Mouse (Mus musculus): Measurements from ENCODE around the gene Pomp. TPM values are rescaled to one million over a fixed set of nuclear protein-coding genes. Genes with fewer than 3 reads are reported as not detected.
A peak's percentile ranks its signal among the peaks of the same experiment; 100 is the strongest.

Pomp gene
- total and polyA plus RNA-seq, 2 experiments from 2014 or later, result 124 to 526 TPM

DNA sequence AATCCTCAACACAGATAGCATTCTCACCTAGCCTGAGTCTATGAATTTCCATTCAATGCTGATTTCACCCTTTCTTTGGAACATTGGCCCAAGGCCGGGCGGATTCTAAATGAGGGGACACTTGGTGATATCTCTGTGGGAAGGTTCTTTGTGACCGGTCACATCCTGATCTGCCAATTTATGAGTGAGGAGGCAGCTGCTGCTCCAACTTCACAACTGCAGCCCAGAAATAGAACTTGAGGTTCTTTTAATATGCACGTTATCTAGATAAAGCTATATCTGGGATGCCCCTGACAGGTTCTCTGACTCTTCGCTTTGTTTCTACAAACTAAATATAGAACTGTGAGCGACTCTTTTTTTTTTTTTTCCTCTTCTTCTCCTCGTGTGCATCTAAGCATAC lies 10.1 kb upstream of the Pomp start:
- no peak for ATAC-seq
- 62% methylated on average over 7 of the region's 7 CpGs for WGBS
- H3K27me3 ChIP-seq (ENCODE audit: insufficient read depth, low read length), result no peaks in the 10 kb centered on the region
- no peak overlapping the region for H3K9ac ChIP-seq (replicated peaks; ENCODE audit: low read length)
- no peaks in the 10 kb centered on the region for H3K4me1 ChIP-seq (ENCODE audit: insufficient read depth, low read length)
- H3K4me3 ChIP-seq (ENCODE audit: low read length), result no peak overlapping the region
- no peaks in the 10 kb centered on the region for H3K9me3 ChIP-seq (ENCODE audit: low read length)
- DNase-seq (ENCODE audit: low spot score), result no peak
- no peak overlapping the region for H3K27ac ChIP-seq
- no peak overlapping the region for H3K4me2 ChIP-seq (ENCODE audit: low read depth, low read length)
- TF ChIP-seq CTCF (IDR thresholded peaks at IDR 0.05; ENCODE audit: low read depth), result no peak
- H3K36me3 ChIP-seq (ENCODE audit: insufficient read depth, low read length), result no peaks in the 10 kb centered on the region

DNA sequence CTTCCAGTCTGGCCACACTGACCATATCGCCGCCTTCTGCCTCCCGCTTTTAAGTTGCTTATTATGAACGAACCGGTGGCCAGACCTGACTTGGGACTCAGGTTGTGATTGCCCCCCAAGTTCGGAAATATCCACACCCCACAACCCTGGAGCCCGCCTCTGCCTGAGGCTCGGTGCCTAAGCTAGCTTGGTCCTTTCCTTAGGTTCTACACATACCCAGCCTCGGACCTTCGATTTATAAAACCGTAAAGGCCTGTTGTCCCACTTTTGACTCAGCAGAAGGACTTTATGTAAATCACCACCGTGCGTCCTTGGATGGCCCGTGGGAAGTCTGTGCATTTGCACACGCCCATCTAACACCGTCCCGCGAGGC lies 199 bp upstream of the Pomp start:
- peak overlapping the region; percentile 88 for H3K9ac ChIP-seq (replicated peaks; ENCODE audit: low read length)
- peak overlapping the region; percentile 84 for H3K27ac ChIP-seq
- TF ChIP-seq CTCF (IDR thresholded peaks at IDR 0.05; ENCODE audit: low read depth), result no peak
- peaks cover 9% of the 10 kb centered on the region; the same call in 1 of the 2 replicates for H3K36me3 ChIP-seq (ENCODE audit: insufficient read depth, low read length)
- H3K4me2 ChIP-seq (ENCODE audit: low read depth, low read length), result peak overlapping the region; percentile 88
- ATAC-seq, result no peak
- WGBS, result 1% methylated on average over 18 of the region's 18 CpGs
- DNase-seq (ENCODE audit: low spot score), result no peak
- peak overlapping the region; percentile 96 for H3K4me3 ChIP-seq (ENCODE audit: low read length)
- H3K9me3 ChIP-seq (ENCODE audit: low read length), result no peaks in the 10 kb centered on the region
- no peaks in the 10 kb centered on the region for H3K27me3 ChIP-seq (ENCODE audit: insufficient read depth, low read length)
- peaks cover 8% of the 10 kb centered on the region for H3K4me1 ChIP-seq (ENCODE audit: insufficient read depth, low read length)

DNA sequence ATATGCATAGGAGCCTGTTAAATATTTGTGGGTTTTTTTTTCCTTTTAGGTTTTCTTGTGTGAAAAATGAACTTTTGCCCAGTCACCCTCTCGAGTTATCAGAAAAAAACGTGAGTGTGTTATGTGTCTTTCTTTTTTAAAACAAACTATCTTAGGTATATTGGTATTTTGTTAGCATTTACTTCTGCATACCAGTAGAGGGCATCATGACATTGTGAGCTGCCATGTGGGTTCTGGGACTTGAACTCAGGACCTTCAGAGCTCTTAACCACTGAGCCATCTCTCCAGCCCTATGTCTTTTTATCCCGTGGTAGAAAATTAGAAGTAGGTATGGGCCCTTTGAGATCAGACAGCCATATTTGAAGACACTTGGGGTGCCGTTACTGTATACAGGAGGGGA lies 8.4 kb downstream of the Pomp start:
- Histone ChIP-seq H3K9ac (replicated peaks; ENCODE audit: low read length) (no peak overlapping the region), H3K27me3 (ENCODE audit: insufficient read depth, low read length) (no peaks in the 10 kb centered on the region), H3K27ac (no peak overlapping the region), H3K4me2 (ENCODE audit: low read depth, low read length) (no peak overlapping the region), H3K9me3 (ENCODE audit: low read length) (no peaks in the 10 kb centered on the region), H3K4me3 (ENCODE audit: low read length) (no peak overlapping the region), H3K36me3 (ENCODE audit: insufficient read depth, low read length) (peaks cover 48% of the 10 kb centered on the region), H3K4me1 (ENCODE audit: insufficient read depth, low read length) (no peaks in the 10 kb centered on the region)
- 92% methylated on average over 4 of the region's 4 CpGs for WGBS
- no peak for ATAC-seq
- peak; percentile 38; the same call in 1 of the 2 replicates for TF ChIP-seq CTCF (IDR thresholded peaks at IDR 0.05; ENCODE audit: low read depth)
- no peak for DNase-seq (ENCODE audit: low spot score)

DNA sequence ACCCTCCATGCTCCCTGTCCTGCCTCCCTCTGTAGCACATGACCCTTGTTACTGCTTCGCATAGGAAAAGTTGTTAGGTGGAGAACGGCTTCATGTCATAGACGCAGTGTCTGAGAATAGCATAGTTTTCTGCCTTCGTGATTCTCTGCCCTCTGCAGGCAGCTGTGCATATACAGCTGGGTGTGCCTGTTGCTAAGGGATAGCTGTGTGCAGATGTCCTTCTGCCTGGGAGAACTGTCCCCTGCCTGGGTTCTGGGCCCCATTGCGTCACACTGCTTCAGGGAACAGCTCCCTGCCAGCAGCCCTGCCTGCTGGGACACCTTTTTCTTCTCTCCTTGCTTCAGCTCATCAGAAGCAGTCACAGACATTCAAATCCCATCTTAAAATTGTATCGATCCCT lies 9.3 kb downstream of the Pomp start:
- no peak overlapping the region for H3K4me2 ChIP-seq (ENCODE audit: low read depth, low read length)
- no peak for ATAC-seq
- WGBS, result 96% methylated on average over 6 of the region's 6 CpGs
- H3K9ac ChIP-seq (replicated peaks; ENCODE audit: low read length), result no peak overlapping the region
- TF ChIP-seq CTCF (IDR thresholded peaks at IDR 0.05; ENCODE audit: low read depth), result no peak
- DNase-seq (ENCODE audit: low spot score), result no peak
- H3K4me3 ChIP-seq (ENCODE audit: low read length), result no peak overlapping the region
- no peaks in the 10 kb centered on the region for H3K9me3 ChIP-seq (ENCODE audit: low read length)
- H3K4me1 ChIP-seq (ENCODE audit: insufficient read depth, low read length), result no peaks in the 10 kb centered on the region
- no peaks in the 10 kb centered on the region for H3K27me3 ChIP-seq (ENCODE audit: insufficient read depth, low read length)
- H3K36me3 ChIP-seq (ENCODE audit: insufficient read depth, low read length), result peaks cover 51% of the 10 kb centered on the region
- H3K27ac ChIP-seq, result no peak overlapping the region

- ATAC-seq (no peak), DNase-seq (ENCODE audit: low spot score) (no peak)
- Histone ChIP-seq H3K9ac (replicated peaks; ENCODE audit: low read length) (no peak overlapping the region), H3K4me1 (ENCODE audit: insufficient read depth, low read length) (no peaks in the 10 kb centered on the region), H3K4me3 (ENCODE audit: low read length) (no peak overlapping the region), H3K36me3 (ENCODE audit: insufficient read depth, low read length) (peaks cover 54% of the 10 kb centered on the region), H3K27ac (no peak overlapping the region), H3K9me3 (ENCODE audit: low read length) (no peaks in the 10 kb centered on the region), H3K27me3 (ENCODE audit: insufficient read depth, low read length) (no peaks in the 10 kb centered on the region), H3K4me2 (ENCODE audit: low read depth, low read length) (no peak overlapping the region)
- 96% methylated on average over 1 of the region's 1 CpGs for WGBS
- TF ChIP-seq CTCF (IDR thresholded peaks at IDR 0.05; ENCODE audit: low read depth), result no peak
Measured at GRCm38 (mm10) chr5:147870296-147870695, 10.0 kb downstream of the Pomp start.

- Histone ChIP-seq H3K4me1 (ENCODE audit: insufficient read depth, low read length) (no peaks in the 10 kb centered on the region), H3K4me2 (ENCODE audit: low read depth, low read length) (no peak overlapping the region), H3K4me3 (ENCODE audit: low read length) (no peak overlapping the region), H3K9ac (replicated peaks; ENCODE audit: low read length) (no peak overlapping the region), H3K27me3 (ENCODE audit: insufficient read depth, low read length) (no peaks in the 10 kb centered on the region), H3K36me3 (ENCODE audit: insufficient read depth, low read length) (peaks cover 62% of the 10 kb centered on the region), H3K27ac (no peak overlapping the region), H3K9me3 (ENCODE audit: low read length) (no peaks in the 10 kb centered on the region)
- 91% methylated on average over 15 of the region's 15 CpGs for WGBS
- TF ChIP-seq CTCF (IDR thresholded peaks at IDR 0.05; ENCODE audit: low read depth), result no peak
- no peak for DNase-seq (ENCODE audit: low spot score)
- ATAC-seq, result no peak
Measured at GRCm38 (mm10) chr5:147871091-147871820, 11.0 kb downstream of the Pomp start.

GRCm38 (mm10) chr5:147874491-147875065 lies 14.3 kb downstream of the Pomp start:
- DNase-seq (ENCODE audit: low spot score) (no peak), ATAC-seq (no peak)
- no peak overlapping the region for H3K4me2 ChIP-seq (ENCODE audit: low read depth, low read length)
- peaks cover 67% of the 10 kb centered on the region for H3K36me3 ChIP-seq (ENCODE audit: insufficient read depth, low read length)
- no peaks in the 10 kb centered on the region for H3K4me1 ChIP-seq (ENCODE audit: insufficient read depth, low read length)
- no peak overlapping the region for H3K27ac ChIP-seq
- WGBS, result 90% methylated on average over 18 of the region's 18 CpGs
- no peaks in the 10 kb centered on the region for H3K9me3 ChIP-seq (ENCODE audit: low read length)
- no peak for TF ChIP-seq CTCF (IDR thresholded peaks at IDR 0.05; ENCODE audit: low read depth)
- no peak overlapping the region for H3K9ac ChIP-seq (replicated peaks; ENCODE audit: low read length)
- H3K27me3 ChIP-seq (ENCODE audit: insufficient read depth, low read length), result no peaks in the 10 kb centered on the region
- H3K4me3 ChIP-seq (ENCODE audit: low read length), result no peak overlapping the region

All from hindbrain, postnatal 0 days (tissue).